Mouse (Mus musculus) cortical plate, adult 2 months (tissue): ENCODE measurements around the gene Amdhd2.

Experiments
- CTCF ChIP-seq: fragments of 200-500 bp; IDR thresholded peaks from 2 replicates; pipeline ENCODE4 v1.5.1; 2011; ENCODE audit warnings: mild to moderate bottlenecking, control low read depth, low read length; ENCODE audit not compliant: insufficient read depth; ENCODE audit errors: extremely low read depth
- POLR2A ChIP-seq: fragments of 200-500 bp; IDR thresholded peaks from 2 replicates; pipeline ENCODE4 v1.6.1; 2011; ENCODE audit warnings: mild to moderate bottlenecking, low read length, control low read depth; ENCODE audit not compliant: insufficient read depth; ENCODE audit errors: extremely low read depth

DNA sequence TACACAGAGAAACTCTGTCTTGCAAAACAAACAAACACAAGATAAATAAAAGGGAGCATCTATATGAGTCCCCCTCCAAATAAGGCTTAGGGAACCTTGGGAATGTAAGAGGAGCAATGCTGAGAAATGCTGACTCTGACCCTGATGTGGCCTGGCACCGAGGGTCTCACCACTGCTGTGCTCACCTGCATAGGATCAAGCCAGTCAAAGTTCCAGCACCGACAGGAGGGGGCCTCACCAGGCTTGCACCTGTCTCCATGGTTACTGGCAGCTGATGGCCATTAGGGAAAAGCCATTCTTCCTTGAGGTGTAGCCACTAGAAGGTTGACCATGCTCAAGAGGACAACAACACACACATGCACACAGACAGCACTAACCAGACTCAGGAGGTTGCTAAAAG, 20.7 kb downstream of the Amdhd2 start:
- TF ChIP-seq POLR2A (no peak), CTCF (no peak)
